Mouse (Mus musculus) left cerebral cortex, postnatal 10 days (tissue): ENCODE data around the gene Ccdc77. TPM values are rescaled to one million over a fixed set of nuclear protein-coding genes. Genes with fewer than 3 reads are reported as not detected.

ENCODE experiments used
- total RNA-seq, 2 experiments: library from RNA; stranded (reverse); gene quantifications; 2 replicates each; pipeline ENCODE4 v1.2.3; 2021

The Ccdc77 gene
- total RNA-seq, 2 experiments from 2014 or later, result 4.6 to 7.7 TPM

Other genes with a start within 250 kb of the Ccdc77 start
- gene D330020A13Rik, start 70.0 kb downstream of the Ccdc77 start, total RNA-seq, result not detected
- under 1 TPM; 0.30 to 0.32 TPM for gene B4galnt3, start 69.8 kb downstream of the Ccdc77 start, total RNA-seq
- gene Kdm5a, start 250 bp downstream of the Ccdc77 start, total RNA-seq, result 10 to 100 TPM; 29.1 to 31.2 TPM
- gene Il17ra, start 98.9 kb upstream of the Ccdc77 start, total RNA-seq, result 1 to 10 TPM; 4.9 to 5.4 TPM
- 10 to 100 TPM; 51.3 to 51.6 TPM for gene Tmem121b, start 129.4 kb upstream of the Ccdc77 start, total RNA-seq
- gene Hdhd5, start 166.9 kb upstream of the Ccdc77 start, total RNA-seq, result 10 to 100 TPM; 31.3 to 31.5 TPM